Mouse (Mus musculus) cortical plate, adult 2 months (tissue): ENCODE data around the gene Crlf3.

Experiments used
- CTCF ChIP-seq: fragments of 200-500 bp; IDR thresholded peaks from 2 replicates; pipeline ENCODE4 v1.5.1; 2011; ENCODE audit warnings: mild to moderate bottlenecking, control low read depth, low read length; ENCODE audit not compliant: insufficient read depth; ENCODE audit errors: extremely low read depth
- POLR2A ChIP-seq: fragments of 200-500 bp; IDR thresholded peaks from 2 replicates; pipeline ENCODE4 v1.6.1; 2011; ENCODE audit warnings: mild to moderate bottlenecking, low read length, control low read depth; ENCODE audit not compliant: insufficient read depth; ENCODE audit errors: extremely low read depth

DNA sequence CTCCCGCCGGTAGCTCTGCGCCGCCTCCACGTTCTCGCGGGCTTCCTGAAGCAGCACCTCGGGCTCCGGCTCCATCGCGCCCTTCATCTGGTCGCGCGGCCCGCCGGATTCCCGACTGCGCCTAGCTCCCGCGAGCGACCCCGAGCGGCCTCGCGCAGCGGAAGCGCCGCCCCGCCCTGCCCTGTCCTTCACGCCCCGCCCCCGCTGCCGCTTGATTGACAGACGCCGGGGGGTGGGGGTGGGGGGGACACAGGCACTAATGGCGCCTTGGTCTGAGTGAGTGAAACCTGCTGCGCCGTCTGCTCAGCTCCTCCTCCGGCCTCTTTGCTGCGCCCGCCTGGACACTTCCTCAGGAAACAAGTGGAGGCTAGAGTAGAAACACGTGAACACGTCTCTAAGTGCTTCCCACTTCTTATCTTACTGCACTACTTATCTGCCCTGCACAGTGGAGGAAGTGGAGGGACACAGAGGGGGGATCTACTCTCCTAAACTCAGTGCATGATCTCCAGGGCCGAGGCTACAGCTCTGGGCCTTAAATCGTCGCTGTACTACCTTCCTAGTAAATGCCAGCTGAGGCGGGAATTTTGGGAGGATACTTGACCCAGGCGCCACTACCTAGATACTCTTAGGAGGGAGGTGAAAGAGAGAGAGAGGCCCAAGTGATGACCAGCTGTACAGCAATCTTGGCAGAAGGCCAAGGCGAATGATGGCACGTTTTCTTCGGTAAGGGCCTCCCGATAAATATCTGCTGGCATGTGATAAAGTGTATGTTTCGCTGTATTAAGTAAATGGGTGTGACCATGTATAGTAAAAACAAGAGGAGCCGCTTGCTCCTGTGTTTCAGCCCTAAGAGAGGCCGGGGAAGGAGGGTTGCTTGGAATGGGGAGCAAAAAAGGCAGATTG, at the start of gene Crlf3:
- peak; percentile 49; the same call in 1 of the 2 replicates for TF ChIP-seq POLR2A
- no peak for TF ChIP-seq CTCF
